Mouse (Mus musculus): Measurements from ENCODE around the gene Ecm1.
"Not testable (repeated sequence)": the region's sequence is repeated elsewhere in the genome, so short reads cannot be mapped to it uniquely, and the experiment has no call there.

The Ecm1 gene

GRCm38 (mm10) chr3:95701085-95701484 is 38.3 kb downstream of the Ecm1 start:
- Histone ChIP-seq H3K4me3 (replicated peaks; ENCODE audit: low read length) (peak overlapping the region; percentile 39), H3K9me3 (ENCODE audit: low read length) (no peaks in the 10 kb centered on the region), H3K36me3 (ENCODE audit: insufficient read depth, low read length) (no peaks in the 10 kb centered on the region), H3K4me1 (replicated peaks; ENCODE audit: low read depth, low read length) (peaks cover 39% of the 10 kb centered on the region), H3K27me3 (ENCODE audit: insufficient read depth, low read length) (no peaks in the 10 kb centered on the region)
- TF ChIP-seq CTCF (conservative IDR thresholded peaks at IDR 0.05; ENCODE audit: low read length): no peak
- no peak for TF ChIP-seq NANOG (IDR thresholded peaks at IDR 0.05; ENCODE audit: borderline replicate concordance, low read length)
- TF ChIP-seq POU5F1 (IDR thresholded peaks at IDR 0.05; ENCODE audit: borderline replicate concordance, low read length): no peak

- 0 out of 2 replicates have a peak overlapping the region, but pooled peaks have one; percentile 0 for H3K4me3 ChIP-seq (replicated peaks; ENCODE audit: low read length)
- no peaks in the 10 kb centered on the region for H3K27me3 ChIP-seq (ENCODE audit: insufficient read depth, low read length)
- no peaks in the 10 kb centered on the region for H3K36me3 ChIP-seq (ENCODE audit: insufficient read depth, low read length)
- peaks cover 39% of the 10 kb centered on the region for H3K4me1 ChIP-seq (replicated peaks; ENCODE audit: low read depth, low read length)
- no peaks in the 10 kb centered on the region for H3K9me3 ChIP-seq (ENCODE audit: low read length)
- no peak for TF ChIP-seq CTCF (conservative IDR thresholded peaks at IDR 0.05; ENCODE audit: low read length)
- TF ChIP-seq NANOG (IDR thresholded peaks at IDR 0.05; ENCODE audit: borderline replicate concordance, low read length): no peak
- TF ChIP-seq POU5F1 (IDR thresholded peaks at IDR 0.05; ENCODE audit: borderline replicate concordance, low read length): no peak
Observed at GRCm38 (mm10) chr3:95700233-95700681, 39.1 kb downstream of the Ecm1 start.

- TF ChIP-seq POU5F1 (IDR thresholded peaks at IDR 0.05; ENCODE audit: borderline replicate concordance, low read length) (no peak), CTCF (conservative IDR thresholded peaks at IDR 0.05; ENCODE audit: low read length) (no peak), NANOG (IDR thresholded peaks at IDR 0.05; ENCODE audit: borderline replicate concordance, low read length) (no peak)
- H3K27me3 ChIP-seq (ENCODE audit: insufficient read depth, low read length): no peaks in the 10 kb centered on the region
Observed at GRCm38 (mm10) chr3:95698286-95698685, 41.1 kb downstream of the Ecm1 start.

GRCm38 (mm10) chr3:95696360-95696759 is 43.0 kb downstream of the Ecm1 start:
- TF ChIP-seq POU5F1 (IDR thresholded peaks at IDR 0.05; ENCODE audit: borderline replicate concordance, low read length) (no peak), NANOG (IDR thresholded peaks at IDR 0.05; ENCODE audit: borderline replicate concordance, low read length) (no peak), CTCF (conservative IDR thresholded peaks at IDR 0.05; ENCODE audit: low read length) (no peak)
- Histone ChIP-seq H3K36me3 (ENCODE audit: insufficient read depth, low read length) (no peaks in the 10 kb centered on the region), H3K4me1 (replicated peaks; ENCODE audit: low read depth, low read length) (peaks cover 21% of the 10 kb centered on the region), H3K27me3 (ENCODE audit: insufficient read depth, low read length) (no peaks in the 10 kb centered on the region), H3K4me3 (replicated peaks; ENCODE audit: low read length) (no peak overlapping the region), H3K9me3 (ENCODE audit: low read length) (no peaks in the 10 kb centered on the region)

More at GRCm38 (mm10) chr3:95698286-95698685, 41.1 kb downstream of the Ecm1 start:
- Histone ChIP-seq H3K4me3 (replicated peaks; ENCODE audit: low read length) (no peak overlapping the region), H3K36me3 (ENCODE audit: insufficient read depth, low read length) (no peaks in the 10 kb centered on the region), H3K4me1 (replicated peaks; ENCODE audit: low read depth, low read length) (peaks cover 35% of the 10 kb centered on the region), H3K9me3 (ENCODE audit: low read length) (no peaks in the 10 kb centered on the region)

GRCm38 (mm10) chr3:95695796-95696195 is 43.6 kb downstream of the Ecm1 start:
- Histone ChIP-seq H3K9me3 (ENCODE audit: low read length) (no peaks in the 10 kb centered on the region), H3K36me3 (ENCODE audit: insufficient read depth, low read length) (no peaks in the 10 kb centered on the region), H3K4me3 (replicated peaks; ENCODE audit: low read length) (no peak overlapping the region), H3K27me3 (ENCODE audit: insufficient read depth, low read length) (no peaks in the 10 kb centered on the region), H3K4me1 (replicated peaks; ENCODE audit: low read depth, low read length) (peaks cover 15% of the 10 kb centered on the region)
- no peak for TF ChIP-seq CTCF (conservative IDR thresholded peaks at IDR 0.05; ENCODE audit: low read length)
- no peak for TF ChIP-seq NANOG (IDR thresholded peaks at IDR 0.05; ENCODE audit: borderline replicate concordance, low read length)
- TF ChIP-seq POU5F1 (IDR thresholded peaks at IDR 0.05; ENCODE audit: borderline replicate concordance, low read length): no peak

GRCm38 (mm10) chr3:95694808-95695703 is 44.3 kb downstream of the Ecm1 start:
- H3K9me3 ChIP-seq (ENCODE audit: low read length): no peaks in the 10 kb centered on the region
- no peaks in the 10 kb centered on the region for H3K36me3 ChIP-seq (ENCODE audit: insufficient read depth, low read length)
- H3K4me3 ChIP-seq (replicated peaks; ENCODE audit: low read length): no peak overlapping the region
- TF ChIP-seq POU5F1 (IDR thresholded peaks at IDR 0.05; ENCODE audit: borderline replicate concordance, low read length) (no peak), NANOG (IDR thresholded peaks at IDR 0.05; ENCODE audit: borderline replicate concordance, low read length) (no peak), CTCF (conservative IDR thresholded peaks at IDR 0.05; ENCODE audit: low read length) (no peak)
- peaks cover 13% of the 10 kb centered on the region for H3K4me1 ChIP-seq (replicated peaks; ENCODE audit: low read depth, low read length)
- H3K27me3 ChIP-seq (ENCODE audit: insufficient read depth, low read length): no peaks in the 10 kb centered on the region

- Histone ChIP-seq H3K4me3 (replicated peaks; ENCODE audit: low read length) (no peak overlapping the region), H3K27me3 (ENCODE audit: insufficient read depth, low read length) (0 out of 2 replicates have a peak, but pooled peaks cover 1% of the 10 kb centered on the region), H3K4me1 (replicated peaks; ENCODE audit: low read depth, low read length) (peaks cover 14% of the 10 kb centered on the region), H3K36me3 (ENCODE audit: insufficient read depth, low read length) (no peaks in the 10 kb centered on the region), H3K9me3 (ENCODE audit: low read length) (no peaks in the 10 kb centered on the region)
- TF ChIP-seq NANOG (IDR thresholded peaks at IDR 0.05; ENCODE audit: borderline replicate concordance, low read length) (no peak), POU5F1 (IDR thresholded peaks at IDR 0.05; ENCODE audit: borderline replicate concordance, low read length) (no peak), CTCF (conservative IDR thresholded peaks at IDR 0.05; ENCODE audit: low read length) (no peak)
Observed at GRCm38 (mm10) chr3:95693821-95694807, 45.3 kb downstream of the Ecm1 start.

- Histone ChIP-seq H3K4me1 (replicated peaks; ENCODE audit: low read depth, low read length) (peaks cover 27% of the 10 kb centered on the region), H3K4me3 (replicated peaks; ENCODE audit: low read length) (no peak overlapping the region), H3K27me3 (ENCODE audit: insufficient read depth, low read length) (peaks cover 13% of the 10 kb centered on the region), H3K36me3 (ENCODE audit: insufficient read depth, low read length) (no peaks in the 10 kb centered on the region), H3K9me3 (ENCODE audit: low read length) (no peaks in the 10 kb centered on the region)
- no peak for TF ChIP-seq NANOG (IDR thresholded peaks at IDR 0.05; ENCODE audit: borderline replicate concordance, low read length)
- TF ChIP-seq CTCF (conservative IDR thresholded peaks at IDR 0.05; ENCODE audit: low read length): no peak
- no peak for TF ChIP-seq POU5F1 (IDR thresholded peaks at IDR 0.05; ENCODE audit: borderline replicate concordance, low read length)
Observed at GRCm38 (mm10) chr3:95692677-95693076, 46.7 kb downstream of the Ecm1 start.

GRCm38 (mm10) chr3:95690552-95690951 is 48.8 kb downstream of the Ecm1 start:
- not testable (repeated sequence) for H3K9me3 ChIP-seq (ENCODE audit: low read length); H3K36me3 ChIP-seq (ENCODE audit: insufficient read depth, low read length); H3K4me3 ChIP-seq (replicated peaks; ENCODE audit: low read length)
- H3K4me1 ChIP-seq (replicated peaks; ENCODE audit: low read depth, low read length): peaks cover 47% of the 10 kb centered on the region
- H3K27me3 ChIP-seq (ENCODE audit: insufficient read depth, low read length): peaks cover 29% of the 10 kb centered on the region

Data from E14TG2a.4 (cell line).